Mouse (Mus musculus): ENCODE data around the gene Tecrl. TPM values are rescaled to one million over a fixed set of nuclear protein-coding genes. Genes with fewer than 3 reads are reported as not detected.

Tecrl gene
- 0.11 TPM in 1 of 2 replicates, not detected in the other for polyA plus RNA-seq (2012; rRNA removed)

DNA sequence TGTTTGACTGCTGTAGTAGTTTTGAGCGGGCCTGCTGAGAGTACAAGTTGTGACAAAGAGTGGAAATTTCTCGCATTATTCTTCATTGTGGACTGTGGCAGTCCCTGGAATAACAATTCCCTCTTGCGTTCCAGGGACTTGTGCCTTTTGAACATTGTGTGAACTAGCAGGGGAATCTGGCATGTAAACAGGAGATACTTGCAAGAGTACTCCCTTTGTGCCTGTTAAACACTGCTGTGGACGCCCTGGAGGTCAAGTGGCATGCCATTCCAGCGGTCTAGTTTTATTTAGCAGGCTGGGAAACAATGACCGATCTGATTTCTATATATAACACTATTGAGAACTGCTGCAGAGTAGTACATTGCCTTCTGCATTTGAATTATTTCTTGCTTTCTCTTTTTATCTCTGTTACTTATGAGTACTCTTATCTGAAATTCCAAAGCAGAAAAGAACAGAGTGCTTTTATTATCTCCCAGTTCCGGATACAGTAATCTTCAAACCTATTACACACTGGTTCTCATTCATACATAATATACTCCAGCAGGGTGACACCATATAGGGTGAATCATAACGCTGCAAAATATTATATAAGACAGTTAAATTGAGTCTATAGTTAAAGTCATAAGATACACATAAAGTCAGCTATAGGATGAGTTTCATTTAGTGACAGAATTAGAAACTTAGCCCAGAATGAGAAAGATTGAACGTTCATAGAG, at the start of gene Tecrl:
TSS of gene Tecrl (minus strand) at position 350 of the 716 bp plus-strand sequence.
- Histone ChIP-seq H3K27ac (ENCODE audit: control insufficient read depth, insufficient read depth, low read depth, low read length) (no peak within 1 kb of the TSS), H3K27me3 (ENCODE audit: control insufficient read depth, insufficient read depth, low read length) (no peaks in the 10 kb centered on the region), H3K36me3 (ENCODE audit: control insufficient read depth, insufficient read depth, low read length) (no peaks in the 10 kb centered on the region), H3K4me1 (ENCODE audit: control insufficient read depth, insufficient read depth, low read length) (no peaks in the 10 kb centered on the region), H3K4me3 (ENCODE audit: control insufficient read depth, low read depth, low read length) (no peak within 1 kb of the TSS)
- TF ChIP-seq POLR2A (IDR thresholded peaks at IDR 0.05; ENCODE audit: control insufficient read depth, low read depth, low read length) (no peak), CTCF (IDR thresholded peaks at IDR 0.05; ENCODE audit: control insufficient read depth, insufficient read depth, insufficient replicate concordance, low read depth, low read length) (no peak)

DNA sequence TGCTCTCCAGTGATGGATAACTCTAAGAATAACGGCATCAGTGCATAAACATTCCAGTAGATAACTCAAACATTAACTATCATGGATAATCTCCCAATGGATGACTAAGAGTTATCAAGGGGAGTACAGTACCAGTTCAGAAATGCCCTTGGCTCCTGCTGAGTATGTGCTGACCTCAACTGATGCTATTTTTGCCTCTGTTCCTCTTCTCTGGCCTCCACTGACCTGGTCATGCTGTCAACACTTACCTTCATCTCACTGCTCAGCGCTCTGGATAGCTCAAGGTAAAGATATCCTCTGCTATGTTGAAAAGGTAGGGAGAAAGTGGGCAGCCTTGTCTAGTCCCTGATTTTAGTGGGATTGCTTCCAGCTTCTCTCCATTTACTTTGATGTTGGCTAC, 30.0 kb upstream of the Tecrl start:
- TF ChIP-seq POLR2A (IDR thresholded peaks at IDR 0.05; ENCODE audit: control insufficient read depth, low read depth, low read length) (no peak), CTCF (IDR thresholded peaks at IDR 0.05; ENCODE audit: control insufficient read depth, insufficient read depth, insufficient replicate concordance, low read depth, low read length) (no peak)
- no peaks in the 10 kb centered on the region for H3K36me3 ChIP-seq (ENCODE audit: control insufficient read depth, insufficient read depth, low read length)
- no peaks in the 10 kb centered on the region for H3K27me3 ChIP-seq (ENCODE audit: control insufficient read depth, insufficient read depth, low read length)
- H3K4me1 ChIP-seq (ENCODE audit: control insufficient read depth, insufficient read depth, low read length) = no peaks in the 10 kb centered on the region
- no peak overlapping the region for H3K4me3 ChIP-seq (ENCODE audit: control insufficient read depth, low read depth, low read length)
- no peak overlapping the region for H3K27ac ChIP-seq (ENCODE audit: control insufficient read depth, insufficient read depth, low read depth, low read length)

DNA sequence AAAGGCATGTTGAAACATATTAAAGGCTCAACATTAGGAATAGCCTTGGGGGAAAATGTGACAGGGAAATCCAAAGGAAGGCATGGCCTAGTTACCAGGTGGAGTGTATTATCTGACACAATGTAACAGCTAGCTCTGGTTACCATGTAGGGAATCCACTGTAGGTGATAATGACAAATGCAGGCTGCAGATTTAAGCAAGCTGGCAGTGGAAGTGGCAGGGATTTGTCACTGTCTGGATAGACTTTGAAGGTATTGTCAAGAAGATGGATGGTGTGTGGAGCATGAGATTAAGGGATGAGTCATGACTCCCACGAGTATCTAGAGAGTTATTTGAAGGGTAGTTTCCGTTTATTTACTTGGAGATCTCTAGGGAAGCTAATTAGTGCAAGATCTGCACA, 3.4 kb downstream of the Tecrl start:
- Histone ChIP-seq H3K27ac (ENCODE audit: control insufficient read depth, insufficient read depth, low read depth, low read length) (no peak overlapping the region), H3K36me3 (ENCODE audit: control insufficient read depth, insufficient read depth, low read length) (no peaks in the 10 kb centered on the region), H3K4me1 (ENCODE audit: control insufficient read depth, insufficient read depth, low read length) (no peaks in the 10 kb centered on the region), H3K27me3 (ENCODE audit: control insufficient read depth, insufficient read depth, low read length) (no peaks in the 10 kb centered on the region), H3K4me3 (ENCODE audit: control insufficient read depth, low read depth, low read length) (no peak overlapping the region)
- TF ChIP-seq CTCF (IDR thresholded peaks at IDR 0.05; ENCODE audit: control insufficient read depth, insufficient read depth, insufficient replicate concordance, low read depth, low read length) (no peak), POLR2A (IDR thresholded peaks at IDR 0.05; ENCODE audit: control insufficient read depth, low read depth, low read length) (no peak)

DNA sequence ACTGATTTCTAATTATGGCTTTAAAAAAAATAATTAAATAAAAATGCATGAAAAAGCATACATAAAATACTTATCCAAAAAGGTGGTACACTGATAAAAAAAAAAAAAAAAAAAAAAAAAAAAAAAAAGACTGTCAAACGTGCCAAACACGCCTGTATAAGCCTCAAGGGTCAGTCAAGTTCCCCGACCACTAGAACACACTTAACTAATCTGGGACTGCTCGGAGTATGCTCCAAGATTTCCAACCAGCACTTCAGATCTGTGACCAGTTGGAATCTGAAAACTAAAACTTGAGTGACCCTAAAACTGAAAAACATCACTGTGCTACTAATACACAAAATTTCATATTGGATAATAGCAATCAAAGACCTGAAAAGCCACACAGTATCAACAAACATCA, 15.9 kb downstream of the Tecrl start:
- Histone ChIP-seq H3K4me1 (ENCODE audit: control insufficient read depth, insufficient read depth, low read length) (no peaks in the 10 kb centered on the region), H3K27me3 (ENCODE audit: control insufficient read depth, insufficient read depth, low read length) (no peaks in the 10 kb centered on the region), H3K4me3 (ENCODE audit: control insufficient read depth, low read depth, low read length) (no peak overlapping the region), H3K36me3 (ENCODE audit: control insufficient read depth, insufficient read depth, low read length) (no peaks in the 10 kb centered on the region), H3K27ac (ENCODE audit: control insufficient read depth, insufficient read depth, low read depth, low read length) (no peak overlapping the region)
- TF ChIP-seq POLR2A (IDR thresholded peaks at IDR 0.05; ENCODE audit: control insufficient read depth, low read depth, low read length) (no peak), CTCF (IDR thresholded peaks at IDR 0.05; ENCODE audit: control insufficient read depth, insufficient read depth, insufficient replicate concordance, low read depth, low read length) (no peak)

DNA sequence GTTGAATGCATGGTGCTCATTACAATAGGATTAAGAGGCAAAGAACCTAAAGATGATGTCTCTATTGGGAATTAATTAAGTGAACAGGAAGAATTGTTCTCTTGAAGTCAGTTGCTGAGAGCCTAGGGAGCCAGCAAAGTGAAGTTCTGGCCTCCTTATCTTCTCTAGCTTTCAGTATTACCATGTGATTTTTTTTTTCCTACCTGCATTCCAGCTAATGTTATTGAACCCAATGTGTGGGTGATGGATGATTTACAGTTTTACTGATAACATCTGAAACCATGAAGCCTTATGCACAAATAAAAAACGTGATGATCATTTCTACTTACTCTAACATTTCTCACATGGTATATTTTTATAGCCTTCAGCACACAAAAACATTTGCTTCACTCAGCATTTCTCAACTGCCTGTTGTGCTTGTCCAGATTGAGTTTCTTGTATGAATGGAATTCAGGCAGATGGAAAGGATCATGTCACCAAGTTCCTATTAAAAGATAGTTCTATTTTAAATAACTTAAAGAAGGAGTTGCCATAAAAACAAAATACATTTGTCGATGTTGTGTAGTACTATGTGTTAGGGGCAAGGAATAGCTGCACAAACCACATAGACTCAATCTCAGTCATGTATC, 87.7 kb downstream of the Tecrl start:
- Histone ChIP-seq H3K4me3 (ENCODE audit: control insufficient read depth, low read depth, low read length) (no peak overlapping the region), H3K4me1 (ENCODE audit: control insufficient read depth, insufficient read depth, low read length) (no peaks in the 10 kb centered on the region), H3K27ac (ENCODE audit: control insufficient read depth, insufficient read depth, low read depth, low read length) (no peak overlapping the region), H3K36me3 (ENCODE audit: control insufficient read depth, insufficient read depth, low read length) (no peaks in the 10 kb centered on the region), H3K27me3 (ENCODE audit: control insufficient read depth, insufficient read depth, low read length) (no peaks in the 10 kb centered on the region)
- TF ChIP-seq CTCF (IDR thresholded peaks at IDR 0.05; ENCODE audit: control insufficient read depth, insufficient read depth, insufficient replicate concordance, low read depth, low read length) = no peak

DNA sequence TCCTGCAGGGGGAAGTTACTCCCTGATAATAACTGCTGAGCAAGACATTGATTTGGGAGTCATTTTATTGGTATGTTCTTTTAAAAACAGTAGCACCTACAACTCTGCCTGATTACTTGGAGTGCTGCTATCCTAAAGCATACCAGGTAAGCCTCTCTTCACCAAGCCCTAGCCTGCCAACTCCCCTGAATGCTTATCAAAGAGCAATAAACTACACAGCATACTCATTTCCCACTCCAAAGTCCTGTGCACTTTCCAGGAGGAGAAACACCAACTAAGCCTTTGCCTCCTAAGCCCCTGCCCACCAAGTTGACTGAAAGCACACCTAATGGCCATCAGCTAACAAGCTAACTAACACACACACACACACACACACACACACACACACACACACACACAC, 94.9 kb downstream of the Tecrl start:
- TF ChIP-seq CTCF (IDR thresholded peaks at IDR 0.05; ENCODE audit: control insufficient read depth, insufficient read depth, insufficient replicate concordance, low read depth, low read length) (no peak), POLR2A (IDR thresholded peaks at IDR 0.05; ENCODE audit: control insufficient read depth, low read depth, low read length) (no peak)
- Histone ChIP-seq H3K36me3 (ENCODE audit: control insufficient read depth, insufficient read depth, low read length) (no peaks in the 10 kb centered on the region), H3K27ac (ENCODE audit: control insufficient read depth, insufficient read depth, low read depth, low read length) (no peak overlapping the region)

DNA sequence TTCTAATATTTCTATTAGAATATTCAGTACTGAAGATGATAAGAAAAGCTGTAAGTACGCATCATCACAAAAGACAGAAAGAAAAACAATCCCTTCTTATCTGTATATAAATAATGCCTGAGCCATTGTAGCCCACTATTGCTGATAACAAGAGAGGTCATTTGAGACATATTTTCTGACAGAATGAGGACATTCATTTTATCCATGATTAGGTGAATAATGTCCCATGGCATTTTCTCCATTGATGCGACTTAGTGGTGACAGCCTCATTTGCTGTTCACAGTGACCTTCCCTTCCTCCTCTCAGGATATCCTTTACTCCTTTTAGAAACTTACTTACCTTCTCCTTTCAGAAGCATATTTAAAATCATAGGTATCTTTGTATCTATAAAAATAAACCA, 100.9 kb downstream of the Tecrl start:
- Histone ChIP-seq H3K36me3 (ENCODE audit: control insufficient read depth, insufficient read depth, low read length) (no peaks in the 10 kb centered on the region), H3K27me3 (ENCODE audit: control insufficient read depth, insufficient read depth, low read length) (no peaks in the 10 kb centered on the region), H3K27ac (ENCODE audit: control insufficient read depth, insufficient read depth, low read depth, low read length) (no peak overlapping the region), H3K4me1 (ENCODE audit: control insufficient read depth, insufficient read depth, low read length) (no peaks in the 10 kb centered on the region), H3K4me3 (ENCODE audit: control insufficient read depth, low read depth, low read length) (no peak overlapping the region)
- TF ChIP-seq CTCF (IDR thresholded peaks at IDR 0.05; ENCODE audit: control insufficient read depth, insufficient read depth, insufficient replicate concordance, low read depth, low read length) = no peak

More for the DNA sequence above, 94.9 kb downstream of the Tecrl start:
- Histone ChIP-seq H3K4me3 (ENCODE audit: control insufficient read depth, low read depth, low read length) (no peak overlapping the region), H3K27me3 (ENCODE audit: control insufficient read depth, insufficient read depth, low read length) (no peaks in the 10 kb centered on the region), H3K4me1 (ENCODE audit: control insufficient read depth, insufficient read depth, low read length) (no peaks in the 10 kb centered on the region)
